Mouse (Mus musculus): ENCODE data around the gene Bcar3. TPM values are rescaled to one million over a fixed set of nuclear protein-coding genes. Genes with fewer than 3 reads are reported as not detected.

Gene Bcar3
- polyA plus RNA-seq, 1 experiment = 8.2 TPM

- Histone ChIP-seq H3K4me1 (replicated peaks; ENCODE audit: control insufficient read depth, insufficient read depth, low read length) (peaks cover 1% of the 10 kb centered on the region; the same call in 1 of the 2 replicates), H3K27ac (ENCODE audit: control insufficient read depth, insufficient read depth, low read length) (no peak overlapping the region), H3K36me3 (ENCODE audit: control insufficient read depth, insufficient read depth, low read length) (no peaks in the 10 kb centered on the region), H3K27me3 (ENCODE audit: control insufficient read depth, insufficient read depth, low read length) (peaks cover 3% of the 10 kb centered on the region; the same call in 1 of the 2 replicates), H3K4me3 (ENCODE audit: control insufficient read depth, insufficient read depth, low read length) (no peak overlapping the region)
- TF ChIP-seq POLR2A (IDR thresholded peaks at IDR 0.05; ENCODE audit: control insufficient read depth, extremely low read depth, insufficient read depth, low read length, poor library complexity) = no peak
- no peak for DNase-seq
- 82% methylated on average over 8 of the region's 8 CpGs for WGBS
Measured at GRCm38 (mm10) chr3:122414868-122415267, 120.9 kb downstream of the Bcar3 start.

DNA sequence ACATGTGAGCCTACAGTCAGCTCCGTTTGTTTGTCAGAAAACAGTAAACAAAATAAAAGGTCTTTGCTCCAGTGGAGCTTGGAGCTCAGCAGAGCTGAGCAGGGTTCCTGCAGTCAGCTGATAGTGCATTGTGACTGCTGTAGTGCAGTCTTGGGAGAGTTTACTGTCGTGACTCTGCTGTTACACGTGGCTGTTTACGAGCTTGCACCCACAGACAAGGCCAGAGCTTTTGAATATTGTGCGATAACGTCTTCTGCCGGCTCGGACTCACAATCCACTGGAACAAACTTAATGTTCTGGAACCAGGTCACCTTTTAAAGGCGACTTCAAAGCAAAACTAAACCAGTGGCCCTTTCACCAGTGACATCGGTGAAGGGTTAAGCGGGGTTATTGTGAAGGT, 123.5 kb downstream of the Bcar3 start:
- DNase-seq = no peak
- peaks cover 6% of the 10 kb centered on the region; the same call in 1 of the 2 replicates for H3K27me3 ChIP-seq (ENCODE audit: control insufficient read depth, insufficient read depth, low read length)
- no peak overlapping the region for H3K4me3 ChIP-seq (ENCODE audit: control insufficient read depth, insufficient read depth, low read length)
- TF ChIP-seq POLR2A (IDR thresholded peaks at IDR 0.05; ENCODE audit: control insufficient read depth, extremely low read depth, insufficient read depth, low read length, poor library complexity) (no peak), CTCF (IDR thresholded peaks at IDR 0.05; ENCODE audit: borderline replicate concordance, control insufficient read depth, extremely low read depth, insufficient read depth, low read length, poor library complexity) (no peak)
- peaks cover 5% of the 10 kb centered on the region; the same call in 1 of the 2 replicates for H3K4me1 ChIP-seq (replicated peaks; ENCODE audit: control insufficient read depth, insufficient read depth, low read length)
- no peaks in the 10 kb centered on the region for H3K36me3 ChIP-seq (ENCODE audit: control insufficient read depth, insufficient read depth, low read length)
- no peak overlapping the region for H3K27ac ChIP-seq (ENCODE audit: control insufficient read depth, insufficient read depth, low read length)
- 90% methylated on average over 11 of the region's 11 CpGs for WGBS

GRCm38 (mm10) chr3:122418564-122419274, 124.8 kb downstream of the Bcar3 start:
- WGBS = 34% methylated on average over 16 of the region's 16 CpGs
- H3K27ac ChIP-seq (ENCODE audit: control insufficient read depth, insufficient read depth, low read length) = no peak overlapping the region
- DNase-seq = no peak

GRCm38 (mm10) chr3:122419610-122420409, 125.9 kb downstream of the Bcar3 start:
- H3K27ac ChIP-seq (ENCODE audit: control insufficient read depth, insufficient read depth, low read length) = no peak overlapping the region
- H3K27me3 ChIP-seq (ENCODE audit: control insufficient read depth, insufficient read depth, low read length) = peaks cover 6% of the 10 kb centered on the region; the same call in 1 of the 2 replicates
- peak; percentile 18 for DNase-seq
- H3K4me3 ChIP-seq (ENCODE audit: control insufficient read depth, insufficient read depth, low read length) = peak overlapping the region; percentile 47
- no peaks in the 10 kb centered on the region for H3K36me3 ChIP-seq (ENCODE audit: control insufficient read depth, insufficient read depth, low read length)
- WGBS = under 1% methylated on average over 63 of the region's 63 CpGs
- H3K4me1 ChIP-seq (replicated peaks; ENCODE audit: control insufficient read depth, insufficient read depth, low read length) = peaks cover 5% of the 10 kb centered on the region; the same call in 1 of the 2 replicates
- TF ChIP-seq POLR2A (IDR thresholded peaks at IDR 0.05; ENCODE audit: control insufficient read depth, extremely low read depth, insufficient read depth, low read length, poor library complexity) (0 out of 2 replicates have a peak, but pooled peaks have one; percentile 21), CTCF (IDR thresholded peaks at IDR 0.05; ENCODE audit: borderline replicate concordance, control insufficient read depth, extremely low read depth, insufficient read depth, low read length, poor library complexity) (no peak)

More at GRCm38 (mm10) chr3:122418564-122419274, 124.8 kb downstream of the Bcar3 start:
- Histone ChIP-seq H3K27me3 (ENCODE audit: control insufficient read depth, insufficient read depth, low read length) (peaks cover 6% of the 10 kb centered on the region; the same call in 1 of the 2 replicates), H3K4me1 (replicated peaks; ENCODE audit: control insufficient read depth, insufficient read depth, low read length) (peaks cover 5% of the 10 kb centered on the region; the same call in 1 of the 2 replicates), H3K4me3 (ENCODE audit: control insufficient read depth, insufficient read depth, low read length) (no peak overlapping the region), H3K36me3 (ENCODE audit: control insufficient read depth, insufficient read depth, low read length) (no peaks in the 10 kb centered on the region)
- no peak for TF ChIP-seq CTCF (IDR thresholded peaks at IDR 0.05; ENCODE audit: borderline replicate concordance, control insufficient read depth, extremely low read depth, insufficient read depth, low read length, poor library complexity)
- TF ChIP-seq POLR2A (IDR thresholded peaks at IDR 0.05; ENCODE audit: control insufficient read depth, extremely low read depth, insufficient read depth, low read length, poor library complexity) = no peak

DNA sequence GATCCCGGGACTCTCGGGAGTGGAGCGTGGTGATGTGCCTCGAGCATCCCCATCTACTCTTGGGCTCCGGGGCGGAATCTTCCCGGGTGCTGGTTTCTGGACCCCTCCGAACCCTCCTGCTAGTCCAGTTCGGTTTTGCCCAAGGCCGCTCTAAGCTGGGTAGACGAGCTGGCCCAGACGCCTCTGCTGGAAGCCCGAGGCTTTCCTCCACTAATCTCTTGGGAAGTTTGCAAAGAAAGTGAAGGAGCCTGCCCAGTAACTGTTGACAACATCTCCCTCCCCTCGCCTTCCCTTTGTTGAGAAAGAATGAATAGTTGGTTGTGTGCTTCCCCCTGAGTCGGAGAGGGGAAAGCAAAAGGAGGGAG, 126.5 kb downstream of the Bcar3 start:
- Histone ChIP-seq H3K27ac (ENCODE audit: control insufficient read depth, insufficient read depth, low read length) (no peak overlapping the region), H3K4me1 (replicated peaks; ENCODE audit: control insufficient read depth, insufficient read depth, low read length) (peaks cover 5% of the 10 kb centered on the region; the same call in 1 of the 2 replicates), H3K36me3 (ENCODE audit: control insufficient read depth, insufficient read depth, low read length) (no peaks in the 10 kb centered on the region), H3K27me3 (ENCODE audit: control insufficient read depth, insufficient read depth, low read length) (peaks cover 6% of the 10 kb centered on the region; the same call in 1 of the 2 replicates), H3K4me3 (ENCODE audit: control insufficient read depth, insufficient read depth, low read length) (peak overlapping the region; percentile 47)
- 9% methylated on average over 15 of the region's 15 CpGs for WGBS
- DNase-seq = no peak
- TF ChIP-seq POLR2A (IDR thresholded peaks at IDR 0.05; ENCODE audit: control insufficient read depth, extremely low read depth, insufficient read depth, low read length, poor library complexity) = no peak
- TF ChIP-seq CTCF (IDR thresholded peaks at IDR 0.05; ENCODE audit: borderline replicate concordance, control insufficient read depth, extremely low read depth, insufficient read depth, low read length, poor library complexity) = no peak

DNA sequence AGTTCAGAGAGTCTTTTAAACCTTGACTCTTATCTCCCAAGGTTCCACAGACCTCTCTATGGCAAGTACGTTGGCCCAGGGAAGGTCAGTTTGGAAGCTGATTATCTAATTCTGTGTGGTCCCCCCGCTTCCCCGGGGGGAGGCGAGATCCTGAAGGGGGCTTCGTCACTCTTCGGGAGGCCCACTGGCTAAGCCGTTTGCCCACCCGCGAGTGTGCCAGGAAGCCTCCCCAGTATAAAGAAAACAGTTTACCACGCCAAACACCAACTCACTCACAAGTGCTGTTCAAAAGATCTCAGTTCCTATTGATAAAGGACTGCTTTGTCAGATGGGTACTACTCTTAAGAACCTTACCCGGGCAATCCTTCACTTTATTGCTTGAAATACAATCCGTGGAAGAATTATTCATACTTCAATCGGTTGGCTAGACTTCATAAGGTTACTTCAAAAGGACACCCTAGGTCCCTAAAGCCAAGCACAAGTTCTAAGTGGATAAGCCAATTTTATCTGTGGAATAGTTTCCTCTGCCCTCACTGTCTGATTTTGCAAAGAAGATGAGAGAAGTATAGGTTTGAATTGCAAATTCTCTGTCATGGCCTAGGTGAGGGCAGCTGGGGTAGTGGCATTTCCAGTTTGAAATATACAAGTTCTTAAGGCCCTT, 127.2 kb downstream of the Bcar3 start:
- H3K36me3 ChIP-seq (ENCODE audit: control insufficient read depth, insufficient read depth, low read length) = no peaks in the 10 kb centered on the region
- no peak for DNase-seq
- no peak for TF ChIP-seq CTCF (IDR thresholded peaks at IDR 0.05; ENCODE audit: borderline replicate concordance, control insufficient read depth, extremely low read depth, insufficient read depth, low read length, poor library complexity)
- TF ChIP-seq POLR2A (IDR thresholded peaks at IDR 0.05; ENCODE audit: control insufficient read depth, extremely low read depth, insufficient read depth, low read length, poor library complexity) = no peak
- no peak overlapping the region for H3K4me3 ChIP-seq (ENCODE audit: control insufficient read depth, insufficient read depth, low read length)
- WGBS = 75% methylated on average over 13 of the region's 13 CpGs
- peaks cover 5% of the 10 kb centered on the region; the same call in 1 of the 2 replicates for H3K4me1 ChIP-seq (replicated peaks; ENCODE audit: control insufficient read depth, insufficient read depth, low read length)
- H3K27ac ChIP-seq (ENCODE audit: control insufficient read depth, insufficient read depth, low read length) = no peak overlapping the region
- peaks cover 6% of the 10 kb centered on the region; the same call in 1 of the 2 replicates for H3K27me3 ChIP-seq (ENCODE audit: control insufficient read depth, insufficient read depth, low read length)
